Mouse (Mus musculus) ES-Bruce4 (cell line): ENCODE measurements at regions not wholly inside any gene's neighbourhood (a gene's known extent, or its start where the extent isn't known, plus 50 kb on each side); places are given as distances from the start of the nearest gene placed in this dataset.

Source experiments
- CTCF ChIP-seq: IDR thresholded peaks from one replicate; pipeline ENCODE4 v1.8.1; 2011; ENCODE audit warnings: low read depth, low read length
- POLR2A ChIP-seq: IDR thresholded peaks from one replicate; pipeline ENCODE4 v1.8.1; 2011; ENCODE audit warnings: low read length; ENCODE audit not compliant: insufficient read depth

- TF ChIP-seq CTCF (no peak), POLR2A (no peak)
These were observed 194.8 kb downstream of the Mycn start for GRCm38 (mm10) chr12:12746852-12747454.
